Mouse (Mus musculus): ENCODE data around the gene Six3.

The Six3 gene

DNA sequence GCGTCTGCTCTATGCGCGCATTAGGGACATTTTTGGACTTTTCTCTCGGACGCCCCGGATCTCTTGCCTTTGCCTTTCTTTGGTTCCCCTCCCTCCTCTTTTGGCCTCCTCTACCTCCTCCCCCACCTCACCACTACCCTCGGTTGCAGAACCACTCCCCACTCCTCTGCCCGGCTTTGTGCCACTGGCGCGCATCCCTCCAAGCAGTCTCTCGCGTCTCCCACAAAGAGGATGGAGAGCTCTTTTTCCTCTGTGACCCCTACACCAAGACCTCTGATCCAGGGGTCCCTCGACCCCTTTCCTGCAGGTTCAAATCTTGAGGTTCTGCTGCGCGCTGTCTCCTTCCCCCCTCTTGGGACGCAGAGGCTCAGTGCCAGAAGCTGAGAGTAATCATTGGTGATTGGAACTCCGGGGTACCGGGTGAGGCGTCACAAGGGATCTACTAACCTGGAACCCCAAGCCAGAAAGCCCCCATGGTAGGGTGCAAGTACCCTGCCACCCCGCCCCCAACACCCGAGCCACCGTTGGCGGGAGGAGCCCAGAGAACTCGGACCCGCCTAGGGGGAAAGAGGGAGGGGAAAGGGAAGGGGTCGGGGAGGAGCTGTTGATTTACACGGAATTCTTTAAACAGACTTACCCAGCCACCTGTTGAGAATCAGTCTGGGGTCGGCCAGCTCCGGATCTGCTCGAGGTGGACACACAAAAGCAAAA lies 758 bp downstream of the Six3 start:
- no peak for DNase-seq

GRCm38 (mm10) chr17:85614722-85615331 lies 1.4 kb downstream of the Six3 start:
- DNase-seq, result no peak

DNA sequence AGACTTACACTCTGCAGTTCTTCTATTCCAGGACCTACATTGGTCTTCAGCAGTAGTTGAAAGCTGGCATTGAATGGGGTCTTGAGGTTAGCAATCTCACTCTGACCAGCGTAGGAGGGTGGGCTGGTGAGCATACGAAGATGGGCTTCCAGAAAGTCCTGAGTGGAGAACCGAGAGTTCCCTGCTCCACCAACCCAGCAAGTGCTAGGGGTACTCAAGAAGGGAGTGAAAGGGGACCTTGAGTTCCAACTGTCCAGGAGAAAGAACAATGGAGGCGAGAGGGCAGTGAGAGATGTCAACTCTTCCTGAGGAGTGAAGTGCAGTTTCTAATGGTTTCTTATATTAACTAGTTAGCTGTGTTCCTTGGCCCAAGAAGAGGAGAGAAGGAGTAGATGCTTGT lies 2.2 kb downstream of the Six3 start:
- DNase-seq, result no peak

DNA sequence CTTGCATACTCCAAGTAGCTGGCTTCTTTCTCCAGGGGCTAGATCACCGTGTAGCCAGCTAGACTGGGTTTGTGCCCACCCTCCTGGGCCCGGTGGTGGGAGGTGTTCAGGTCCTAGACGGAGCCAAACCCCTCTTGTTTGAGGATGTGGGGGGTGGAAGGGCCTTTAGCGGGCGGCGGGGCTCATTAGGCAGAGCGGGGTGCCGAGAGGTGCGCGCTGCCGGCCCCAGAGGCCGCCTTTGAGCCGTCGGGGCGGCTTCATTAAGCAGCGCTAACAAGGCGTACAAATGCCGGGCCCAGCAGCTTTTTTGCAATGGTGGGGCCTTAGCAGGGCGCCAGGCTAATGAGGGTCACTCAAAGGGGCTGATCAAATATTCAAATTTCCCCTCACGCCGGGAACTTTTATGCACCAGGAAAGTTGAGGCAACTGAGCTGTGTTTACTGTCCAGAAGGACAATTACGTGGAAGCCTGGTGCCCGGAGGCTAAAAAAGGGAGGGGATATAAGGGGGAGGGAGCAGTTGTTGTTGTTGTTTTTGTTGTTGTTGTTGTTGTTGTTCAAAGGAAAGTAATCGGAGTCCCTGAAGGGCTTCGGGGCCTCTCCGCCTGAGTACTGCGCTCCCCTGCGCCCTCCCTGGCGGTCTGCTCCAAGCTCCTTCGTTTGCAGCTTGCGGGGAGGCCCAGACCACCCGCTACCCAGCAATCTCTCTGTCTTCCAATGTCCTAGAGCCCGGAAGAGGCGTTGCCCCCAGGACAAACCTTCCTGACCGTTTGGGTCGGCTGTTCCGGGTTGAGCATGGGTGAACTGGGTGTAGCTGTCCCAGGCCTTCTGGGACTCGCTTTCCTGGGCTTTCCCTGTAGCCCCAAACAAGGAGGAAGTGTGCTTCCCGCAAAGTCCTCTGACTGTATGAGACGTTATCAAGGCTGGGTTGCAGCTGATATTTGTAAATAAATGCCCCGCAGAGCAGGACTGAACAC lies 3.4 kb downstream of the Six3 start:
- no peak for DNase-seq

GRCm38 (mm10) chr17:85617566-85618358 lies 4.4 kb downstream of the Six3 start:
- DNase-seq, result no peak

DNA sequence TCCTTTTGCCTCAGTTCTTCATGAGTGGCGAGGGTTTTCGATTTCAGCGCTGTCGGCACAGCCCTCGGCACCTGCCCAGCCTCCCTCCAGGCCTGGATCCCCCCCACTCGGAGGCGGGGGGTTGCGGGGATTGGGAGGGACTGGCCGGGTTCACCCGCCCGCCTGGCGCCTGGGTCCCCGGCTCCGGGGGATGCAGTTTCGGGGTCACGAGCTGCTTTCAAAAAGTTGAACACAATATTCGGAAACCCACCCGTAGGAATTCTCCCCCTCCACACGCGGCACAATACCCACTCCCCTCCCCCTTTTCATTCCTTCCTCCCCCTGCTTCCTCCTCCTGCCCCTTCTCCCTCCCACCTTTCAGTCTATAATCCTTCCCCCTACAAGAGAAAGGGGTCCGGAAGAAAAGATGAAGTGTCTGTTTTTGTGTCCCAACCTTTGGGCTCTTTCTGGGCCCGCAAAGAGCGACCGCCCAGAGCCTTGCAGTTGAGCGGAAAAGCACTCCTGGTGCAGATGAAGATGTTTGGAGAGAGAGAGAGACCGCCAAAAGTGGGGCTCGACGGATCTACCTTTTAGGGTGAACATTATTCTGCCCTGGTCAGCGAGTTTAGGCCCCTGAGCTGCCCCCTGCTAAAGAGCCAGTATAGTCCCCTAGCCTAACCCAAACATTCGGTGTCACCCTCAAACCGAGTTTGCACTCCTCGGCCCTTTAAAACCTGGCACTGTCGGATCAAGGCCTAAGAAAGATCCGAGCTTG lies 5.1 kb downstream of the Six3 start:
- no peak for DNase-seq

- no peak for DNase-seq
Observed at GRCm38 (mm10) chr17:85619113-85620085, 6.0 kb downstream of the Six3 start.

DNA sequence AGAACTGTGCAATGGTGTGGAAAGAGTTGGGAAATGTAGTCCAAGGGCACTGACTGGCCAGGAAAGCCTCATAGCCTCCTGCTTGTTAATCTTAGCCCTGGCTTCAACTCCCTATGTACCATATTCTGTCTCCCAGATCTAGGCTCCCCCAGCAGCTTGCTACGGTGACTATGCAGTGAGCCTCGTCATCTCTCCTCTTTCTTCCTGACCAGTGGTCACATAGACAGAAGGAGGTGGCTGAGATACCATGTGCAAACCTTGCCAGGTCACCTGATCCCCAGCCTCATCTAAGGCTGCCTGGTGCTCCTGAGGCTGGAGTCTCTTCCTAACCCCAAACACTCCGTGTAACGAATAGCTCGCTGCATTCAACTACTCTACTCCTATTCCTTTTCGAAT lies 6.7 kb downstream of the Six3 start:
- DNase-seq, result no peak

GRCm38 (mm10) chr17:85620680-85621504 lies 7.5 kb downstream of the Six3 start:
- no peak for DNase-seq

DNA sequence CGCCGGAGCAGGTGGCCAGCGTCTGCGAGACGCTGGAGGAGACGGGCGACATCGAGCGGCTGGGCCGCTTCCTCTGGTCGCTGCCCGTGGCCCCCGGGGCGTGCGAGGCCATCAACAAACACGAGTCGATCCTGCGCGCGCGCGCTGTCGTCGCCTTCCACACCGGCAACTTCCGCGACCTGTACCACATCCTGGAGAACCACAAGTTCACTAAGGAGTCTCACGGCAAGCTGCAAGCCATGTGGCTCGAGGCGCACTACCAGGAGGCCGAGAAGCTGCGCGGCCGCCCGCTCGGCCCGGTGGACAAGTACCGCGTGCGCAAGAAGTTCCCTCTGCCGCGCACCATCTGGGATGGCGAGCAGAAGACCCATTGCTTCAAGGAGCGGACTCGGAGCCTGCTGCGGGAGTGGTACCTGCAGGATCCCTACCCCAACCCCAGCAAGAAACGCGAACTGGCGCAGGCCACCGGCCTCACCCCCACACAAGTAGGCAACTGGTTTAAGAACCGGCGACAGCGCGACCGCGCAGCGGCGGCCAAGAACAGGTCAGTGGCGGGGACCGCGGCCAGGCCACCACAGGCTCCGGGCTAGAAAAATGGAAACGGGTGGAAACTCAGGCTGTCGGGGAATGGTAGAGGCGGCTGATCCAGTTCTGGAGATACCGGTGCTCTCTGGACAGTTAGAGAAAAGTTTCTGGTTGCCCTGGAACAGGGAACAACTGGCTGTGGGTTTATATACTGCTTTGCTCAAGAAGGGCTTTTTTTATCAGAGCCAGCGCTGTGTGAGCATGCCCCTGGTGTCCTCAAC lies 8.3 kb downstream of the Six3 start:
- no peak for DNase-seq

DNA sequence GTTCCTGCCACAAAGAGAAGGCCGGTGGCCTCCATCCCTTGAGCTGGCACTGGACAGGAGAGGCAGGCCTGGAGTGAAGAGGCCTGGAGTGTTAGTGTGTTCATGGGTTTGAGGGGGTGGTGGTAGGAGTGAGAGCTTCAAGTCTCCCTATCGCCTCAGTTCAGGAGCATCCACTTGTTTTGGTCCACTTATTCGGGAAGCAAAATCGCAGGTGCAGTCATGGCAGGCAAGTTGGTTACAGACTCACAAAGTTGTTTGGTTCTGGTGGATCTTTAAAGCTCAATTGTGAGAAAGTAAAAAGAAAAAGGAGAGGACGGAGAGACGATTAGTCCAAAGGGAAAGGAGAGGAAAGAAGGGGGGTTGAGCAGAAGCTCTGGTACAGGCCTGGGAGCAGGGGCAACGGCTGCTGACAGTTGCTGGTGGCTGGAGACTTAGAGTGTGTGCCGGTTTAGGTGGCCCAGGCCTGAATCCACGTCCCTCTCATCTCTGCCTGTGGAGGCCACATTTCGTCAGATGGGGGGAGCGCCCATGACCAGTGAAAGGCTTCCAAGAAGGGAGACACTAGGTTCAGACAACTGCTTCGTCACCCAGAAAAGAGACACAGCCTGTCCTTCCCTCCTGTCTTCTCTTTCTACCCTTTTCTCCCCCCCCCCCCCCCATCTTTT lies 9.2 kb downstream of the Six3 start:
- DNase-seq, result no peak

GRCm38 (mm10) chr17:85623161-85624050 lies 10.0 kb downstream of the Six3 start:
- DNase-seq, result no peak

DNA sequence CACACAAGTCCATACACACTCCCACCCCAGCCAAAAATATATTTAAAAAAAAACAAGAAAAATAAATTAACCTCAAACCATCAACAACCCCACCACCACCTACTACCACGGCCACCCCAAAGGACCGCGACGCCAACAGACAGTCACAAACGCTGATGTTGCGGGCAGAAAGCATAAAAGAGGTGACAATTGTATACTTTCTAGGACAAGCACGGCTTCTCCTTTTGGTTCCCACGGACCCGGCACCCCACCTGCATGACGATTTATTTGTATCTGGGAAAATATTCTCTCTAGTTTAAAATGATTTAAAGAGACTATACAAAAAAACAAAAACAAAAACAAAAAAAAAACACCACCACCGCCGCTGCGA lies 10.6 kb downstream of the Six3 start:
- no peak for DNase-seq

DNA sequence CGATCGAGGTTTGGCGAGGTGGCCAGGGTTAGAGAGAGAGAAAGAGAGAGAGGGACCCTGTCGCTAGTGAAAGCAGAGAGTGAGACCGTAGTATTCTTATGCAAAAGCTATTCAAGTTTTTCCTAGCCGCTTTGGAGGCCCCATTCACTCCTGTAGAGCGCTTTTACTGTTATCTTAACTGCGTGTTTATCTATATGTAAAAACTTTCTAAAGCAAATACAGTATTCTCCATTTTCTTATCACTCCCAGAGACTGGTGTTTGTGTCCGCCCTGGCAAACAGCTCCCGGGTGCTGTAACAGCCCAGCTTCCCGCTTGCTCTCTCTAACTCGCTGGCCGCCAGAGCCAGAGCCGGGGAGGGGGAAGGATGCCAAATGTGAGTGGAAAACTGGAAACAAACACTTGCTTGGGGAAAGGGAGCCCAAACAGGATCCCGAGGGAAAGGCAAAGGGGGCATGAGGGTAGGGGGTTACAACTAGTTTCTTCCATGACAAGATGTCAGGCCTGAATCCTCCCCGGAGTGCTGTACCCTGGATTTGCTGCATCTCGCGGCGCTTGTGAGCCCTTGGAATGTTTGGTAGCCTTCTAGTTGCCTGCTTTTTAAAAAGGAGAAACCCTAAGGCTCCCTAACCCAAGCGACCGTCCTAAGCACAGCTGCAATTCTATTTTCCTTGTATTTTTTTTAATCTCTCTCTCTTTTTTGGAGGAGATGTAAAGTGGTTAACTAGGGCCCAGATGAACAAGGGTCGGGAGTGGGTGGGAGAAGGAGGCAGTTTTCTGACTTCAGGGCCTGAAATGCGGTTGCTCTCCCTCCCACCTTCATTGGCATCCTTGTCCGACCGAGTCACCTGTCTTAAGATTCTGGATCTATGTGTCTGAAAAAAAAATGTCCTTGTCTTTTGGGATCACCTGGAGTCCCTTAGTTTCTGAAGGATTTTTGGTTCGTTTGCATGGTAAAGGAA lies 11.9 kb downstream of the Six3 start:
- no peak for DNase-seq

DNA sequence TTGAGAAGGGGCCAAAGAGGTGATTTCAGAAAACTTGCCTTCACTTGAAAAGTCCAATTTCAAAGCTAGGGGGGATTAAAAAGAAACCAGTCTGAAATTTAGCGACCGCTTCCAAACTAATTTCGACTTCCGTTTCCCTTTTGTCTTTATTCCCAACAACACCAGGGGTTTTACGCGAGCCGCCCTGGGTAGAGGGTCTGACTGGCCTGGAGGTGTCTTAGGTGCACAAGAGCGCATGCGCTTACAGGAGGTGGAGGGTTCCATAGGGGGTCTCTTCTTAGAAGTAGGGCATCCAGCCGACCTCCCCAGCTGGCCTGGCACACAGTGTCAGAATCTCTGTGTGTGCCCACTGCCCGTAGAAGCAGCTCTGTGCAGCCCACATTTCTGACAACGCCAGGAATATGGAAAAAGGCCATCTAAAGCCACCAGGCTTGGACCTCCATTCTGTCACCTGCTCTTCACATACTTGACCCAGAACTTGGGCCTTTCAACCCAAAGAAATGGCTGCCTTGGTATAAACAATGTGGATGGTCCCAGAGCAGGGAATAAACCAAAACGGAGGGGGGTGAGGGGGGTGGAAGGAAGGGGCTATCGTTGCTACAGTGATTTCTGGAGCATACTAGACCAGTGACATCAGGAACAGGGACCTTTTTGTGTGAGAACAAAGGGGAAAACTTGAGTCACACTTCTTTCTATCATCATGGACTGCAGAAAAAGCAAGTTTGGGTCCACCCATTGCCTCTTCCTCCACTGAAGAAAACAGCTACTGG lies 12.9 kb downstream of the Six3 start:
- no peak for DNase-seq
